Mouse (Mus musculus) cerebellum, postnatal 36 days (tissue): ENCODE results near the gene Phgdh.

Experiments used
- DNase-seq, 2 experiments: peaks; one replicate each; pipeline ENCODE4 v3.0.0; 2021 to 2022; ENCODE audit warnings: mixed read lengths in 2 of 2

Phgdh gene

GRCm38 (mm10) chr3:98283205-98283604 is 56.6 kb downstream of the Phgdh start:
- no peak for DNase-seq

GRCm38 (mm10) chr3:98282422-98282821 is 57.4 kb downstream of the Phgdh start:
- no peak for DNase-seq

GRCm38 (mm10) chr3:98280933-98281678 is 58.7 kb downstream of the Phgdh start:
- peak; percentile 40 to 43 for DNase-seq

GRCm38 (mm10) chr3:98280204-98280932 is 59.4 kb downstream of the Phgdh start, which contains the start of gene Hmgcs2:
TSS of gene Hmgcs2 (plus strand) at chr3:98280435.
- DNase-seq: no peak

GRCm38 (mm10) chr3:98279682-98280081 is 60.1 kb downstream of the Phgdh start:
- DNase-seq: no peak

- no peak for DNase-seq
Measured at GRCm38 (mm10) chr3:98273623-98274398, 66.0 kb downstream of the Phgdh start.

GRCm38 (mm10) chr3:98267249-98267651 is 72.5 kb downstream of the Phgdh start:
- no peak for DNase-seq
